Mouse (Mus musculus): ENCODE data around the gene Larp4. TPM values are rescaled to one million over a fixed set of nuclear protein-coding genes. Genes with fewer than 3 reads are reported as not detected.

Gene Larp4
- polyA plus RNA-seq, 1 experiment: 50.3 TPM

DNA sequence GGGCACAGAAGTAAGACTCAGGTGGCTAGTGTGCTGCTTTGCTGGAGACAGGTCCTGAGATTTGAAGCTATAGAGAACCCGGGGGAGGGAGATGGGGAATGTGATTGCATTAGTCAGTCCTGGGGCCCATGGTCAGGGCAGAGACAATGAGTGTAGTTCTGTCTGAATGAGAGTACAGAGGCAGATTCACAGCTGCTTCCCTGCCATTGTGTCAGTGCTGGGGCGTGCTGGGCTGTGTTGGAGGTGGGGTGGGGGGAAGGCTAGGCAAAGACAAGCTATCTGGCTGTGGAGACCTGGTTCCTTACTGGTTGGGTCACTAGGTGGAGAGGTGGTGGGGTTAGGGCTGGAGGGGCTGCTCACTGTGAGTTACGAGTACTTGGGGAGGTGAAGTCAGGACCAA is 82.9 kb downstream of the Larp4 start:
- no peak overlapping the region for H3K4me3 ChIP-seq (ENCODE audit: insufficient read depth, low read length)
- H3K4me1 ChIP-seq (ENCODE audit: control insufficient read depth, insufficient read depth, low read length): no peaks in the 10 kb centered on the region
- no peak overlapping the region for H3K27ac ChIP-seq (ENCODE audit: insufficient read depth, low read length)
- TF ChIP-seq POLR2A (IDR thresholded peaks at IDR 0.05; ENCODE audit: low read depth, low read length) (no peak), CTCF (IDR thresholded peaks at IDR 0.05; ENCODE audit: borderline replicate concordance, insufficient read depth, low read length) (no peak)

- H3K27ac ChIP-seq (ENCODE audit: insufficient read depth, low read length): no peak overlapping the region
- H3K4me1 ChIP-seq (ENCODE audit: control insufficient read depth, insufficient read depth, low read length): no peaks in the 10 kb centered on the region
- TF ChIP-seq POLR2A (IDR thresholded peaks at IDR 0.05; ENCODE audit: low read depth, low read length) (no peak), CTCF (IDR thresholded peaks at IDR 0.05; ENCODE audit: borderline replicate concordance, insufficient read depth, low read length) (no peak)
- H3K4me3 ChIP-seq (ENCODE audit: insufficient read depth, low read length): no peak overlapping the region
Observed at GRCm38 (mm10) chr15:100056397-100056908, 86.6 kb downstream of the Larp4 start.

DNA sequence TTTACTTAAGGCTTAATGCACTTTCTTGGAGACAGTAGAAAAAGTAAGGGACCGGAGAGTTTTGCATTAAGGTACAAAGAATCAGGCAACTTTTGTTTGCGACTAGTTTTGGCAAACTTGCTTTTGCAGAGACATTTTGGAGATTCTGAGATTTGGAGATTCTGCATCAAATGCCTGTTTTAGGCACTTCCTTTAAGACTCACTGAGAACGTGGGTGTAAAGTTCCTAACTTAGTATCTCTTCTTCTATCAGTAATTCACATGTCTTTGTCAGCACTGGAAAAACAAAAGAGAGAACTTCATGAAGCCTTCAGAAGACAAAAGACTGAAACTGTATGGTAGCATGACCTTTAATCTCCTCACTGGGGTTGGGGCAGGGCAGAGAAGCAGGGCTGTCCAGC is 87.8 kb downstream of the Larp4 start:
- H3K4me1 ChIP-seq (ENCODE audit: control insufficient read depth, insufficient read depth, low read length): no peaks in the 10 kb centered on the region
- no peak overlapping the region for H3K27ac ChIP-seq (ENCODE audit: insufficient read depth, low read length)
- no peak overlapping the region for H3K4me3 ChIP-seq (ENCODE audit: insufficient read depth, low read length)
- TF ChIP-seq POLR2A (IDR thresholded peaks at IDR 0.05; ENCODE audit: low read depth, low read length): no peak
- no peak for TF ChIP-seq CTCF (IDR thresholded peaks at IDR 0.05; ENCODE audit: borderline replicate concordance, insufficient read depth, low read length)

DNA sequence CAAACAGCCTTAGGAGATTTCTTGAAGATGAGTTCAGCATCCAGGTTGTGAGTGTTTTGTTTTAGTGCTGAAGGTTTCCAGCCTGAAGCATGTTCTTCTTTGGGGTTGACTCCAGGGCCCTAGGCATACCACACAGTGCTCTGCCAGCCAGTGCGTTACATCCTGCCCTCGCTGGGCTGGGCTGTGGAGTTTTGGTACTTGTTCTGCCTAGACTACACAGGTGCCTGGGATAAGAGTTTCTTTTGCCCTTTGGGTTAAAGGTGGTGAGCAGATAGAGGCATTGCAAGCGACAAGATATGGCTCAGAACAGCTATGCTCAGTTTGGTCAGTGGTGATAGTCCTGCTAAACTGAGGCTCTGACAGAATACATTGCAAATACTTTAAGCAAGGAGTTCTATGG is 88.3 kb downstream of the Larp4 start:
- no peak overlapping the region for H3K27ac ChIP-seq (ENCODE audit: insufficient read depth, low read length)
- H3K4me1 ChIP-seq (ENCODE audit: control insufficient read depth, insufficient read depth, low read length): no peaks in the 10 kb centered on the region
- TF ChIP-seq POLR2A (IDR thresholded peaks at IDR 0.05; ENCODE audit: low read depth, low read length) (no peak), CTCF (IDR thresholded peaks at IDR 0.05; ENCODE audit: borderline replicate concordance, insufficient read depth, low read length) (no peak)
- H3K4me3 ChIP-seq (ENCODE audit: insufficient read depth, low read length): no peak overlapping the region

GRCm38 (mm10) chr15:100058912-100059311 is 89.0 kb downstream of the Larp4 start:
- TF ChIP-seq POLR2A (IDR thresholded peaks at IDR 0.05; ENCODE audit: low read depth, low read length) (no peak), CTCF (IDR thresholded peaks at IDR 0.05; ENCODE audit: borderline replicate concordance, insufficient read depth, low read length) (no peak)
- Histone ChIP-seq H3K27ac (ENCODE audit: insufficient read depth, low read length) (no peak overlapping the region), H3K4me1 (ENCODE audit: control insufficient read depth, insufficient read depth, low read length) (no peaks in the 10 kb centered on the region), H3K4me3 (ENCODE audit: insufficient read depth, low read length) (no peak overlapping the region)

GRCm38 (mm10) chr15:100059626-100060311 is 89.9 kb downstream of the Larp4 start:
- Histone ChIP-seq H3K27ac (ENCODE audit: insufficient read depth, low read length) (no peak overlapping the region), H3K4me1 (ENCODE audit: control insufficient read depth, insufficient read depth, low read length) (no peaks in the 10 kb centered on the region), H3K4me3 (ENCODE audit: insufficient read depth, low read length) (no peak overlapping the region)
- TF ChIP-seq CTCF (IDR thresholded peaks at IDR 0.05; ENCODE audit: borderline replicate concordance, insufficient read depth, low read length) (no peak), POLR2A (IDR thresholded peaks at IDR 0.05; ENCODE audit: low read depth, low read length) (no peak)

GRCm38 (mm10) chr15:100060513-100061140 is 90.8 kb downstream of the Larp4 start:
- H3K4me1 ChIP-seq (ENCODE audit: control insufficient read depth, insufficient read depth, low read length): no peaks in the 10 kb centered on the region
- H3K4me3 ChIP-seq (ENCODE audit: insufficient read depth, low read length): no peak overlapping the region
- TF ChIP-seq CTCF (IDR thresholded peaks at IDR 0.05; ENCODE audit: borderline replicate concordance, insufficient read depth, low read length) (no peak), POLR2A (IDR thresholded peaks at IDR 0.05; ENCODE audit: low read depth, low read length) (no peak)
- no peak overlapping the region for H3K27ac ChIP-seq (ENCODE audit: insufficient read depth, low read length)

DNA sequence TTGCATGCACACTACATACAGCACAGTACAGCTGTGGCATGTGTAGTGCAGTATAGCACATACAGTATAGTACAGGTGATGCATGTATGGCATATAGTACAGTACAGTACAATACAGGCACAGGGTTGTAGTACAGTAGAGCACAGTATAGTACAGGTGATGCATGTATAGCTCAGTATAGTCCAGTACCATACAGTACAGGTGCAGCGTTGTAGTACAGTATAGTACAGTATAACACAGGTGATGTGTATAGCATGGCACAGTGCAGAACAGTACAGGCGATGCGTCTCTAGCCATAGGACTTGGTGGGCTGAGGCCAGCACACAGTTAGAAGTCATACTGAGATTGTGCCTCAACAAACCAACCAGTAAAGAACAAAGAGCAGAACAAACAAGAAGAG is 91.5 kb downstream of the Larp4 start:
- Histone ChIP-seq H3K27ac (ENCODE audit: insufficient read depth, low read length) (no peak overlapping the region), H3K4me3 (ENCODE audit: insufficient read depth, low read length) (no peak overlapping the region), H3K4me1 (ENCODE audit: control insufficient read depth, insufficient read depth, low read length) (no peaks in the 10 kb centered on the region)
- TF ChIP-seq CTCF (IDR thresholded peaks at IDR 0.05; ENCODE audit: borderline replicate concordance, insufficient read depth, low read length) (no peak), POLR2A (IDR thresholded peaks at IDR 0.05; ENCODE audit: low read depth, low read length) (no peak)

GRCm38 (mm10) chr15:100063229-100063773 is 93.4 kb downstream of the Larp4 start:
- H3K4me3 ChIP-seq (ENCODE audit: insufficient read depth, low read length): no peak overlapping the region
- TF ChIP-seq POLR2A (IDR thresholded peaks at IDR 0.05; ENCODE audit: low read depth, low read length) (no peak), CTCF (IDR thresholded peaks at IDR 0.05; ENCODE audit: borderline replicate concordance, insufficient read depth, low read length) (no peak)
- H3K27ac ChIP-seq (ENCODE audit: insufficient read depth, low read length): no peak overlapping the region
- no peaks in the 10 kb centered on the region for H3K4me1 ChIP-seq (ENCODE audit: control insufficient read depth, insufficient read depth, low read length)

Other genes with a start within 250 kb of the Larp4 start
- gene Cox14, start 244.4 kb upstream of the Larp4 start, polyA plus RNA-seq (2011; ENCODE audit: insufficient read length, low read depth, missing spikeins): 58.2 and 66.5 TPM in 2 replicates
- gene Cers5, start 197.2 kb upstream of the Larp4 start, polyA plus RNA-seq (2011; ENCODE audit: insufficient read length, low read depth, missing spikeins): 75.9 and 82.1 TPM in 2 replicates
- gene Lima1, start 94.6 kb upstream of the Larp4 start, polyA plus RNA-seq (2011; ENCODE audit: insufficient read length, low read depth, missing spikeins): 172 and 199 TPM in 2 replicates
- gene Fam186a, start 3.0 kb upstream of the Larp4 start, polyA plus RNA-seq (2011; ENCODE audit: insufficient read length, low read depth, missing spikeins): not detected in 2 replicates
- gene Dip2b, start 68.6 kb downstream of the Larp4 start, polyA plus RNA-seq (2011; ENCODE audit: insufficient read length, low read depth, missing spikeins): 19.2 and 20.6 TPM in 2 replicates

Data from embryonic fibroblast, embryonic 13.5 days (primary cell).